Mouse (Mus musculus) C2C12 (cell line): ENCODE measurements around the gene Ccr8. TPM values are rescaled to one million over a fixed set of nuclear protein-coding genes. Genes with fewer than 3 reads are reported as not detected.

Experiments used
- H3K27me3 ChIP-seq: one replicate; pipeline ENCODE4 v1.6.1; 2011; ENCODE audit not compliant: control insufficient read depth, insufficient read depth, insufficient read length
- H3K36me3 ChIP-seq: one replicate; pipeline ENCODE4 v1.6.1; 2011; ENCODE audit not compliant: control insufficient read depth, insufficient read depth
- H3K4me3 ChIP-seq: one replicate; pipeline ENCODE4 v1.5.1; 2011; ENCODE audit warnings: mild to moderate bottlenecking, control low read depth; ENCODE audit not compliant: poor library complexity, insufficient read depth, severe bottlenecking
- H3K79me2 ChIP-seq: one replicate; pipeline ENCODE4 v1.6.1; 2011; ENCODE audit not compliant: control insufficient read depth, insufficient read depth
- H3K79me3 ChIP-seq: one replicate; pipeline ENCODE4 v1.6.1; 2011; ENCODE audit warnings: low read depth, control low read depth
- H3ac ChIP-seq: one replicate; pipeline ENCODE3; 2011; ENCODE audit warnings: low read depth; ENCODE audit not compliant: control insufficient read depth, insufficient read length
- CEBPB ChIP-seq: IDR thresholded peaks from one replicate; pipeline ENCODE4 v1.6.1; 2011; ENCODE audit warnings: low read depth, mild to moderate bottlenecking, control low read depth, moderate library complexity
- CTCF ChIP-seq: IDR thresholded peaks from one replicate; pipeline ENCODE4 v1.5.1; 2011; ENCODE audit not compliant: control insufficient read depth, insufficient read depth, insufficient read length
- FOSL1 ChIP-seq: IDR thresholded peaks from one replicate; pipeline ENCODE4 v1.8.0; 2011; ENCODE audit warnings: mild to moderate bottlenecking, low read length; ENCODE audit not compliant: poor library complexity, insufficient read depth, severe bottlenecking
- MAX ChIP-seq: IDR thresholded peaks from one replicate; pipeline ENCODE4 v1.6.1; 2011; ENCODE audit warnings: mild to moderate bottlenecking, control low read depth
- MYOD1 ChIP-seq: IDR thresholded peaks from one replicate; pipeline ENCODE4 v1.6.1; 2011; ENCODE audit warnings: low read depth; ENCODE audit not compliant: control insufficient read depth, insufficient read length
- MYOG ChIP-seq: IDR thresholded peaks from one replicate; pipeline ENCODE4 v1.6.1; 2011; ENCODE audit not compliant: control insufficient read depth, insufficient read length; ENCODE audit errors: extremely low read depth
- USF1 ChIP-seq: IDR thresholded peaks from one replicate; pipeline ENCODE4 v1.6.1; 2011; ENCODE audit warnings: low read depth, mild to moderate bottlenecking, control low read depth, moderate library complexity
- polyA plus RNA-seq: library from polyadenylated mRNA; unstranded; fragments of >200 nt; fragmentation: generic; extraction: Trizol; gene quantifications from one replicate; pipeline ENCODE4 v1.2.1, GENCODE M21; 2012; ENCODE audit warnings: missing spikeins

Gene Ccr8
- polyA plus RNA-seq, 1 experiment = not detected

DNA sequence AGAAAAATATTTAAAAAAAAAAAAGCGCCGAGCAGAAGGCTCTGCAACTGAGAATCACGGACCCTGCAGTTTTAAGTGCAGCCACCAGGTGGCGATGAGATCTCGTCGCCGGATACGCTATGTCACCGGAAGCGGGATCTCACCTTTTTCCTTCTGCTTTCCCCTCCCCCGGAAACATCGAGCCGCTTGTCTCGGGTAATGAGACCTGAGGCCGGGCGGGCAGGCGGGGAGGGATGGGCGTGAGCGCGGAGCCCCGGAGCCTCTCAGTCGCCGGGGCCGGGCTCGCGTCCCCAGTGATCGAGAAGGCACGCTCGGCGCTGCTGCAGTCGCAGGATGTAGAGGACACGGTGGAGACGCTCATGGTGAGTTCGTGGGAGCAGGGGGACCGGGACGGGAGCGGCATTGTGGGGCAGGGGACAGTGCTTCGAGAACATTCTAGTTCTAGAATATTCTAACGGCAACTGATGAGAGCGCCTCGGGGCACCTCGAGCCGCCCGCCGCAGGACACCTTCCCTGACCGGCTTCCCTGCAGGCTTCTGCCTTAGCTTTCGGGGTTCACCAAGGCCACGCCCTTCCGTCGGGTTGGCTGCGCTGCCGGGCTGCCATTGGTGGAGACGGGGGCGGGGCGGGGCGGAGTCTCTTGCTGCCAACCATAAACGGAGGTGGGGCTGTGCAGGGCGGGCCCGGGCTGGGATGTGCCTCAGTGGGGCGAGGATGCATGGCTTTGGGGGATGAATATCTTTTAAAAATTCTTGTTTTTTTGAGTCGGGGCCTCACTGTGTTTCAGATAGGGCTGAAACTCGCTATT is 18.5 kb downstream of the Ccr8 start, which contains the start of gene Slc25a38:
Slc25a38 (plus strand) TSS at position 164 of the 808 bp plus-strand sequence.
- Histone ChIP-seq H3K36me3 (no peaks in the 10 kb centered on the region), H3ac (peak within 1 kb of the TSS; percentile 64), H3K4me3 (peak within 1 kb of the TSS; percentile 61), H3K27me3 (no peaks in the 10 kb centered on the region), H3K79me3 (peaks cover 10% of the 10 kb centered on the region), H3K79me2 (peaks cover 32% of the 10 kb centered on the region)
- TF ChIP-seq CTCF (peak; percentile 56), MYOG (no peak)

DNA sequence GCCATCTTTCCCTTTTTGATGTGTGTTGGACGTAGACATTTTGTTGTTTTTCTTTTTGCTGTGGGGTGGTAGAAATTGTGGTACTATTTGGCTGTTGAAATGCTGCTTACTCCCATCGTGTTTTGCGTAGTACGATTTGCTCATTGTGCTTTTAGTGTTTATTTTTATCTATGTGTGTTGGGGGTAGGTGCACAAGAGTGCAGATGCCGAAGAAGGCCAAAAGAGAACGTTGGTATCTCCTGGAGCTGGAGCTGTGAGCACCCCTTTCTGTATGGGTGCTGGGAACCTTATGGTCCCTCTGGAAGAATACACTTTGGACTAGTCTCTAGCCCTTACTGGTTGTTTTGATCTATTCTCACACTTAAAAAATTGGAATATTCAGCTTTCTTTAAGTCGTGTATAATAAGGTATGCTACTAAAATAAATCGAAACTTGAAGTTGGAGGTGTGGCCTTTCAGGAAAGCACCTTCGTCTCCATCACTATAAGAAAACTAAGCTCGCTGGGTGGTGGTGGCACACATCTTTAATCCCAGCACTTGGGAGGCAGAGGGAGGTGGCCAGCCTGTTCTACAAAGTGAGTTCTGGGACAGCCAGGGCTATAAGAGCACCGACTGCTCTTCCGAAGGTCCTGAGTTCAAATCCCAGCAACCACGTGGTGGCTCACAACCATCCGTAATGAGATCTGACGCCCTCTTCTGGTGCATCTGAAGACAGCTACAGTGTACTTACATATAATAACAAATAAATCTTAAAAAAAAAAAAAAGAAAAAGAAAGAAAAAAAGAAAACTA is 19.4 kb downstream of the Ccr8 start:
- Histone ChIP-seq H3K79me2 (peaks cover 32% of the 10 kb centered on the region), H3ac (no peak overlapping the region), H3K79me3 (peaks cover 10% of the 10 kb centered on the region), H3K4me3 (peak overlapping the region; percentile 61), H3K36me3 (no peaks in the 10 kb centered on the region), H3K27me3 (no peaks in the 10 kb centered on the region)
- TF ChIP-seq CEBPB = no peak
- TF ChIP-seq USF1 = no peak
- TF ChIP-seq MAX = no peak
- TF ChIP-seq CTCF = no peak
- no peak for TF ChIP-seq MYOG
- no peak for TF ChIP-seq MYOD1
- TF ChIP-seq FOSL1 = no peak

DNA sequence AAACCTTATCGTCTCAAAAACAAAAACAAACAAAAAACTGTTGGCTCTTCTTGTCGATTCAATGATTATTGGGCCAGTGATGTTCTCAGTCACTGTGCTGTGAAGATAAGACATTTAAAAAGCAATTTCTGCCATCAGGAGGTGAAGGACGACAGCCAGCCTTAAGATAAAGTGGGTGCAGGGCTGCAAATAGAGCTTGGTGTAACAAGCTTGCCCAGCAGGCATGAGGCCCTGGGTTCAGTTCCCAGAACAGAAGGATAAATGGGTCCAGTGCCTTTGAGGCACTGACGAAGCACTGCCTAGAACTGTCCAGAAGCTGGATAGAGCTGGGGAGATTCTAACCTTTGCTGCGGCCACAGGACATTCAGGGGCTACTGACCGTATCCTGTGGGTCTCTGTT is 20.6 kb downstream of the Ccr8 start:
- Histone ChIP-seq H3K27me3 (no peaks in the 10 kb centered on the region), H3K4me3 (no peak overlapping the region), H3ac (no peak overlapping the region), H3K36me3 (no peaks in the 10 kb centered on the region), H3K79me2 (peaks cover 32% of the 10 kb centered on the region), H3K79me3 (peaks cover 10% of the 10 kb centered on the region)
- no peak for TF ChIP-seq CTCF
- TF ChIP-seq USF1 = no peak
- TF ChIP-seq MYOG = no peak
- no peak for TF ChIP-seq CEBPB
- no peak for TF ChIP-seq FOSL1
- TF ChIP-seq MYOD1 = no peak
- TF ChIP-seq MAX = no peak

DNA sequence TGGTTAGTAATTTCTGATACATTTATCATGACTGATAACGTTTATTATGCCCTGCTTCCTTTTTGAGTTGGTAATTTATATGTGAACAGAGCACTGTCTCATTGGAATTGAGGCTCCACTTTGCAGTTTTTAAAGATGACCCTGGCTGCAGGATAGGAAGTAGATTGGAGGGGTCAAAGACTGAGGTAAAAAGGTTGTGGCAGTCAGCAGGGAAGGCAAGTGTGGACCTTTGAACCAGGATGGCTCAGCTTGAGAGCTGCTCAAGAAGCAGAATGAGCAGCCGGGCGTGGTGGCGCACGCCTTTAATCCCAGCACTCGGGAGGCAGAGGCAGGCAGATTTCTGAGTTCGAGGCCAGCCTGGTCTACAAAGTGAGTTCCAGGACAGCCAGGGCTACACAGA is 21.5 kb downstream of the Ccr8 start:
- Histone ChIP-seq H3K36me3 (no peaks in the 10 kb centered on the region), H3K27me3 (no peaks in the 10 kb centered on the region), H3ac (no peak overlapping the region), H3K4me3 (no peak overlapping the region), H3K79me3 (peaks cover 10% of the 10 kb centered on the region), H3K79me2 (peaks cover 32% of the 10 kb centered on the region)
- TF ChIP-seq MYOD1 = no peak
- TF ChIP-seq USF1 = no peak
- no peak for TF ChIP-seq MYOG
- no peak for TF ChIP-seq CTCF
- no peak for TF ChIP-seq CEBPB

DNA sequence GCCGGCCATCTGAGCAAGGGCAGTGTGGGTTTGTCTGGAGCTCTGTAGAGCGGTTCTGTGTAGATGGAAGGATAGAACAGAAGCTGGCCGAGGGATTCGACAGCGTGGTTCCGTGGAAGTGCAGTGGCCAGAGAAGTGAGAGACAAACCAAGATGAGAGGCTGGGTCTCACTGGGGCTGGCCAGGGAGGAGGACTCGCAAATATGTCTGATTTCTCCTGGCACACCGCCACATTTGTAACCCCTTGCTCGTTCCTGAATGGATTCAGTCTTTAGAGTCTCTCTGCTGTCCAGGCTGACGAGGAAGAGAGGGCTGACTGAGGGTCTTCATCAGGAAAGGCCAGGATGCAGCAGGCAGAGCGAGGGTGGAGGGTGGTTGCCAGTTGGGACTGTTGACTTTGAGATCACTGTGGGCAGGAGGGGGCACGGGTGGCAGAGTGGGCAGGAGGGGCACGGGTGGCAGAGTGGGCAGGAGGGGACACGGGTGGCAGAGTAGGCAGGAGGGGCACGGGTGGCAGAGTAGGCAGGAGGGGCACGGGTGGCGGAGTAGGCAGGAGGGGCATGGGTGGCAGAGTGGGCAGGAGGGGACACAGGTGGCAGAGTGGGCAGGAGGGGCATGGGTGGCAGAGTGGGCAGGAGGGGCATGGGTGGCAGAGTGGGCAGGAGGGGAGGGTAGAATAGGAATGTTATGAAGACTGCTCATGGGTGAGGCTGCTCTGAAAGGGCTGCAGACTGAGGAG is 22.3 kb downstream of the Ccr8 start:
- Histone ChIP-seq H3K27me3 (no peaks in the 10 kb centered on the region), H3K4me3 (no peak overlapping the region), H3ac (no peak overlapping the region), H3K79me2 (peaks cover 32% of the 10 kb centered on the region), H3K36me3 (no peaks in the 10 kb centered on the region), H3K79me3 (peaks cover 10% of the 10 kb centered on the region)
- TF ChIP-seq MYOG (no peak), MAX (no peak), CEBPB (no peak)
